Mouse (Mus musculus) gastrocnemius, adult 2 months (tissue): ENCODE data around the gene 4930404H24Rik. TPM values are rescaled to one million over a fixed set of nuclear protein-coding genes. Genes with fewer than 3 reads are reported as not detected.
A peak's percentile ranks its signal among the peaks of the same experiment; 100 is the strongest.

ENCODE experiments used
- DNase-seq: peaks from one replicate; pipeline ENCODE4 v3.0.0; 2022
- H3K27ac ChIP-seq: fragments of 200-600 bp; 2 replicates; pipeline ENCODE4 v1.8.1; 2022; ENCODE audit warnings: mild to moderate bottlenecking
- H3K4me3 ChIP-seq: fragments of 200-600 bp; 2 replicates; pipeline ENCODE4 v1.8.1; 2022; ENCODE audit warnings: mild to moderate bottlenecking, moderate library complexity
- CTCF ChIP-seq: fragments of 200-600 bp; IDR thresholded peaks from 2 replicates; pipeline ENCODE4 v1.8.1; 2022; ENCODE audit warnings: antibody characterized with exemption, mild to moderate bottlenecking, moderate library complexity
- intact Hi-C: fragments of 180-260 bp; cut with DNase I; formaldehyde crosslinking; loops from one replicate; pipeline ENCODE4 v1.15.1; 2025
- total RNA-seq, 2 experiments: library from RNA; stranded (reverse); gene quantifications; 2 replicates each; pipeline ENCODE4 v1.2.3; 2021

4930404H24Rik gene
- total RNA-seq, 2 experiments from 2014 or later, result not detected

- no peak for DNase-seq
- intact Hi-C loops, result no loop called here
- Histone ChIP-seq H3K27ac (peak overlapping the region; percentile 80; the same call in 1 of the 2 replicates), H3K4me3 (no peak overlapping the region)
- TF ChIP-seq CTCF, result no peak
Observed at GRCm38 (mm10) chr2:153457467-153457866, 35.1 kb upstream of the 4930404H24Rik start.

GRCm38 (mm10) chr2:153458022-153458441 lies 34.6 kb upstream of the 4930404H24Rik start:
- Histone ChIP-seq H3K27ac (peak overlapping the region; percentile 80), H3K4me3 (no peak overlapping the region)
- intact Hi-C loops, result no loop called here
- no peak for DNase-seq
- no peak for TF ChIP-seq CTCF

- H3K4me3 ChIP-seq, result no peak overlapping the region
- DNase-seq, result no peak
- TF ChIP-seq CTCF, result 0 out of 2 replicates have a peak, but pooled peaks have one; percentile 17
- intact Hi-C loops, result no loop called here
- no peak overlapping the region for H3K27ac ChIP-seq
Observed at GRCm38 (mm10) chr2:153463257-153463656, 29.3 kb upstream of the 4930404H24Rik start.

GRCm38 (mm10) chr2:153467372-153467771 lies 25.2 kb upstream of the 4930404H24Rik start:
- TF ChIP-seq CTCF, result no peak

GRCm38 (mm10) chr2:153469317-153469716 lies 23.3 kb upstream of the 4930404H24Rik start:
- H3K4me3 ChIP-seq, result no peak overlapping the region
- TF ChIP-seq CTCF, result no peak
- no peak for DNase-seq
- intact Hi-C loops, result no loop called here
- no peak overlapping the region for H3K27ac ChIP-seq

More at GRCm38 (mm10) chr2:153467372-153467771, 25.2 kb upstream of the 4930404H24Rik start:
- no peak for DNase-seq
- H3K27ac ChIP-seq, result no peak overlapping the region
- intact Hi-C loops, result no loop called here
- H3K4me3 ChIP-seq, result no peak overlapping the region

GRCm38 (mm10) chr2:153469764-153470163 lies 22.8 kb upstream of the 4930404H24Rik start:
- no peak overlapping the region for H3K4me3 ChIP-seq
- intact Hi-C loops, result no loop called here
- DNase-seq, result no peak
- no peak overlapping the region for H3K27ac ChIP-seq
- TF ChIP-seq CTCF, result no peak

GRCm38 (mm10) chr2:153470983-153471382 lies 21.6 kb upstream of the 4930404H24Rik start:
- TF ChIP-seq CTCF, result no peak
- intact Hi-C loops, result no loop called here
- peak; percentile 92 for DNase-seq
- Histone ChIP-seq H3K27ac (peak overlapping the region; percentile 59), H3K4me3 (no peak overlapping the region)

GRCm38 (mm10) chr2:153475114-153476112 lies 17.2 kb upstream of the 4930404H24Rik start:
- intact Hi-C loops, result no loop called here
- peak overlapping the region; percentile 54 for H3K27ac ChIP-seq
- no peak for DNase-seq
- H3K4me3 ChIP-seq, result no peak overlapping the region
- TF ChIP-seq CTCF, result no peak

- no peak overlapping the region for H3K27ac ChIP-seq
- peak; percentile 76 for DNase-seq
- no peak overlapping the region for H3K4me3 ChIP-seq
- TF ChIP-seq CTCF, result peak; percentile 91
- intact Hi-C loops, result loop anchor here (1.0 kb wide), 1 partner anchor 108 kb away; no protein-coding TSS in a partner anchor
Observed at GRCm38 (mm10) chr2:153478583-153478982, 14.0 kb upstream of the 4930404H24Rik start.

- TF ChIP-seq CTCF, result no peak
- no peak for DNase-seq
- Histone ChIP-seq H3K27ac (no peak overlapping the region), H3K4me3 (no peak overlapping the region)
- intact Hi-C loops, result no loop called here
Observed at GRCm38 (mm10) chr2:153479486-153479885, 13.1 kb upstream of the 4930404H24Rik start.

GRCm38 (mm10) chr2:153481108-153481860 lies 11.3 kb upstream of the 4930404H24Rik start:
- no peak for DNase-seq
- intact Hi-C loops, result no loop called here
- H3K27ac ChIP-seq, result no peak overlapping the region
- TF ChIP-seq CTCF, result no peak
- H3K4me3 ChIP-seq, result no peak overlapping the region

- TF ChIP-seq CTCF, result no peak
- Histone ChIP-seq H3K27ac (no peak overlapping the region), H3K4me3 (no peak overlapping the region)
- DNase-seq, result no peak
- intact Hi-C loops, result no loop called here
Observed at GRCm38 (mm10) chr2:153481861-153482120, 10.8 kb upstream of the 4930404H24Rik start.
